Mouse (Mus musculus) kidney, embryonic 14.5 days (tissue): ENCODE measurements around the gene Exo5. TPM values are rescaled to one million over a fixed set of nuclear protein-coding genes. Genes with fewer than 3 reads are reported as not detected.
A peak's percentile ranks its signal among the peaks of the same experiment; 100 is the strongest.

Source experiments
- ATAC-seq: fragments of 200-750 bp; cut with Nextera tagmentation; 2 replicates; pipeline ENCODE4 v1.8.0; 2017; ENCODE audit warnings: moderate number of reproducible peaks, mild to moderate bottlenecking, moderate TSS enrichment, moderate library complexity; ENCODE audit not compliant: low FRiP score, low TSS enrichment
- H3K27ac ChIP-seq: fragments of 300-500 bp; sonication (generic); 2 replicates; pipeline ENCODE4 v1.5.1; 2014; ENCODE audit warnings: low read depth, mild to moderate bottlenecking, low read length, moderate library complexity, mixed read lengths
- H3K27me3 ChIP-seq: fragments of 300-500 bp; sonication (generic); 2 replicates; pipeline ENCODE4 v1.6.1; 2014; ENCODE audit warnings: mild to moderate bottlenecking, low read length; ENCODE audit not compliant: control insufficient read depth, insufficient read depth
- H3K36me3 ChIP-seq: fragments of 300-500 bp; sonication (generic); 2 replicates; pipeline ENCODE4 v1.6.1; 2014; ENCODE audit warnings: low read length, mixed read lengths; ENCODE audit not compliant: control insufficient read depth, insufficient read depth
- H3K4me1 ChIP-seq: fragments of 300-500 bp; sonication (generic); 2 replicates; pipeline ENCODE4 v1.6.1; 2014; ENCODE audit warnings: low read length, mixed read lengths; ENCODE audit not compliant: control insufficient read depth, insufficient read depth
- H3K4me2 ChIP-seq: fragments of 300-500 bp; sonication (generic); replicated peaks from 2 replicates; pipeline ENCODE4 v1.6.1; 2014; ENCODE audit warnings: low read depth, mild to moderate bottlenecking, low read length
- H3K4me3 ChIP-seq: fragments of 300-500 bp; sonication (generic); 2 replicates; pipeline ENCODE4 v1.5.1; 2014; ENCODE audit warnings: mild to moderate bottlenecking, low read length
- H3K9ac ChIP-seq: fragments of 300-500 bp; sonication (generic); 2 replicates; pipeline ENCODE4 v1.6.1; 2014; ENCODE audit warnings: low read depth, mild to moderate bottlenecking, low read length, moderate library complexity
- H3K9me3 ChIP-seq: fragments of 300-500 bp; sonication (generic); 2 replicates; pipeline ENCODE4 v1.6.1; 2016; ENCODE audit warnings: low read length; ENCODE audit not compliant: control insufficient read depth
- WGBS: fragments of 180-500 bp; shearing (Covaris S2); extraction: QIAGEN DNeasy Blood & Tissue Kit; methylation state at CpG from one replicate; pipeline ENCODE4 v1.1.7; 2014; 5-methylcytosine and 5-hydroxymethylcytosine counted together
- polyA plus RNA-seq: library from polyadenylated mRNA; unstranded; fragments of >200 nt; fragmentation: Nextera tagmentation; extraction: Ambion mirVana; gene quantifications from 2 replicates; pipeline ENCODE4 v1.2.1, GENCODE M21; 2014

Exo5 gene
- polyA plus RNA-seq, 1 experiment from 2014 or later = 29.0 TPM

- Histone ChIP-seq H3K4me2 (peak overlapping the region; percentile 85), H3K9ac (peak overlapping the region; percentile 85), H3K27ac (peak overlapping the region; percentile 82), H3K9me3 (no peaks in the 10 kb centered on the region), H3K4me3 (peak overlapping the region; percentile 84), H3K36me3 (peaks cover 9% of the 10 kb centered on the region; the same call in 1 of the 2 replicates), H3K4me1 (no peaks in the 10 kb centered on the region), H3K27me3 (no peaks in the 10 kb centered on the region)
- peak; percentile 19; the same call in 1 of the 2 replicates for ATAC-seq
- WGBS = 5% methylated on average over 20 of the region's 20 CpGs
Observed at GRCm38 (mm10) chr4:120950763-120951427, 26.1 kb upstream of the Exo5 start.

- Histone ChIP-seq H3K36me3 (peaks cover 9% of the 10 kb centered on the region; the same call in 1 of the 2 replicates), H3K9ac (no peak overlapping the region), H3K27me3 (no peaks in the 10 kb centered on the region), H3K9me3 (no peaks in the 10 kb centered on the region), H3K4me2 (no peak overlapping the region), H3K27ac (no peak overlapping the region), H3K4me1 (no peaks in the 10 kb centered on the region), H3K4me3 (no peak overlapping the region)
- no peak for ATAC-seq
- WGBS = 45% methylated on average over 3 of the region's 3 CpGs
Observed at GRCm38 (mm10) chr4:120948938-120949337, 24.1 kb upstream of the Exo5 start.

- H3K36me3 ChIP-seq = peaks cover 5% of the 10 kb centered on the region; the same call in 1 of the 2 replicates
- no peak overlapping the region for H3K27ac ChIP-seq
- no peak for ATAC-seq
- no peak overlapping the region for H3K4me2 ChIP-seq
- H3K9me3 ChIP-seq = peaks cover 6% of the 10 kb centered on the region; the same call in 1 of the 2 replicates
- H3K4me3 ChIP-seq = no peak overlapping the region
- WGBS = 75% methylated on average over 3 of the region's 3 CpGs
- H3K9ac ChIP-seq = no peak overlapping the region
- no peaks in the 10 kb centered on the region for H3K4me1 ChIP-seq
- H3K27me3 ChIP-seq = no peaks in the 10 kb centered on the region
Observed at GRCm38 (mm10) chr4:120935006-120935405, 10.2 kb upstream of the Exo5 start.

GRCm38 (mm10) chr4:120930736-120931135, 5.9 kb upstream of the Exo5 start:
- Histone ChIP-seq H3K9ac (no peak overlapping the region), H3K27ac (no peak overlapping the region), H3K36me3 (peaks cover 5% of the 10 kb centered on the region; the same call in 1 of the 2 replicates), H3K4me1 (no peaks in the 10 kb centered on the region), H3K27me3 (no peaks in the 10 kb centered on the region), H3K4me2 (no peak overlapping the region), H3K9me3 (peaks cover 6% of the 10 kb centered on the region; the same call in 1 of the 2 replicates), H3K4me3 (no peak overlapping the region)
- no peak for ATAC-seq
- WGBS = 97% methylated on average over 18 of the region's 18 CpGs

GRCm38 (mm10) chr4:120928686-120929085, 3.9 kb upstream of the Exo5 start:
- H3K27ac ChIP-seq = no peak overlapping the region
- H3K36me3 ChIP-seq = peaks cover 5% of the 10 kb centered on the region; the same call in 1 of the 2 replicates
- no peaks in the 10 kb centered on the region; the same call in 1 of the 2 replicates for H3K4me1 ChIP-seq
- no peak overlapping the region for H3K9ac ChIP-seq
- H3K4me3 ChIP-seq = no peak overlapping the region
- no peaks in the 10 kb centered on the region for H3K27me3 ChIP-seq
- H3K9me3 ChIP-seq = peaks cover 6% of the 10 kb centered on the region; the same call in 1 of the 2 replicates
- no peak for ATAC-seq
- WGBS = 89% methylated on average over 3 of the region's 3 CpGs
- no peak overlapping the region for H3K4me2 ChIP-seq

GRCm38 (mm10) chr4:120925386-120925785, 569 bp upstream of the Exo5 start:
- H3K27ac ChIP-seq = peak overlapping the region; percentile 79; the same call in 1 of the 2 replicates
- peaks cover under 1% of the 10 kb centered on the region; the same call in 1 of the 2 replicates for H3K9me3 ChIP-seq
- peak overlapping the region; percentile 69 for H3K4me2 ChIP-seq
- 22% methylated on average over 3 of the region's 3 CpGs for WGBS
- no peaks in the 10 kb centered on the region; the same call in 1 of the 2 replicates for H3K4me1 ChIP-seq
- H3K4me3 ChIP-seq = peak overlapping the region; percentile 75
- ATAC-seq = peak; percentile 45; the same call in 1 of the 2 replicates
- peaks cover 22% of the 10 kb centered on the region for H3K36me3 ChIP-seq
- peak overlapping the region; percentile 75 for H3K9ac ChIP-seq
- H3K27me3 ChIP-seq = no peaks in the 10 kb centered on the region

GRCm38 (mm10) chr4:120921461-120921860, 3.4 kb downstream of the Exo5 start:
- no peak for ATAC-seq
- WGBS = 94% methylated on average over 8 of the region's 8 CpGs

GRCm38 (mm10) chr4:120914501-120914900, 10.3 kb downstream of the Exo5 start:
- no peak overlapping the region for H3K4me2 ChIP-seq
- no peaks in the 10 kb centered on the region for H3K4me1 ChIP-seq
- H3K27me3 ChIP-seq = no peaks in the 10 kb centered on the region
- H3K36me3 ChIP-seq = no peaks in the 10 kb centered on the region
- H3K27ac ChIP-seq = no peak overlapping the region
- no peaks in the 10 kb centered on the region for H3K9me3 ChIP-seq
- no peak overlapping the region for H3K4me3 ChIP-seq
- no peak for ATAC-seq
- WGBS = 68% methylated on average over 4 of the region's 4 CpGs
- no peak overlapping the region for H3K9ac ChIP-seq

More at GRCm38 (mm10) chr4:120921461-120921860, 3.4 kb downstream of the Exo5 start:
- no peaks in the 10 kb centered on the region for H3K27me3 ChIP-seq
- no peaks in the 10 kb centered on the region for H3K9me3 ChIP-seq
- H3K9ac ChIP-seq = no peak overlapping the region
- H3K27ac ChIP-seq = no peak overlapping the region
- no peaks in the 10 kb centered on the region; the same call in 1 of the 2 replicates for H3K4me1 ChIP-seq
- no peak overlapping the region for H3K4me2 ChIP-seq
- H3K36me3 ChIP-seq = peaks cover 24% of the 10 kb centered on the region
- H3K4me3 ChIP-seq = no peak overlapping the region

GRCm38 (mm10) chr4:120913861-120914260, 11.0 kb downstream of the Exo5 start:
- H3K4me3 ChIP-seq = no peak overlapping the region
- WGBS = 73% methylated on average over 1 of the region's 1 CpGs
- H3K36me3 ChIP-seq = no peaks in the 10 kb centered on the region
- no peak for ATAC-seq
- no peaks in the 10 kb centered on the region for H3K9me3 ChIP-seq
- no peak overlapping the region for H3K4me2 ChIP-seq
- no peaks in the 10 kb centered on the region for H3K4me1 ChIP-seq
- no peaks in the 10 kb centered on the region for H3K27me3 ChIP-seq
- H3K27ac ChIP-seq = no peak overlapping the region
- no peak overlapping the region for H3K9ac ChIP-seq
